Mouse (Mus musculus): ENCODE results near the gene Cacna1d. TPM values are rescaled to one million over a fixed set of nuclear protein-coding genes. Genes with fewer than 3 reads are reported as not detected.

Gene Cacna1d
- polyA plus RNA-seq, 1 experiment from 2014 or later: 2.2 TPM

DNA sequence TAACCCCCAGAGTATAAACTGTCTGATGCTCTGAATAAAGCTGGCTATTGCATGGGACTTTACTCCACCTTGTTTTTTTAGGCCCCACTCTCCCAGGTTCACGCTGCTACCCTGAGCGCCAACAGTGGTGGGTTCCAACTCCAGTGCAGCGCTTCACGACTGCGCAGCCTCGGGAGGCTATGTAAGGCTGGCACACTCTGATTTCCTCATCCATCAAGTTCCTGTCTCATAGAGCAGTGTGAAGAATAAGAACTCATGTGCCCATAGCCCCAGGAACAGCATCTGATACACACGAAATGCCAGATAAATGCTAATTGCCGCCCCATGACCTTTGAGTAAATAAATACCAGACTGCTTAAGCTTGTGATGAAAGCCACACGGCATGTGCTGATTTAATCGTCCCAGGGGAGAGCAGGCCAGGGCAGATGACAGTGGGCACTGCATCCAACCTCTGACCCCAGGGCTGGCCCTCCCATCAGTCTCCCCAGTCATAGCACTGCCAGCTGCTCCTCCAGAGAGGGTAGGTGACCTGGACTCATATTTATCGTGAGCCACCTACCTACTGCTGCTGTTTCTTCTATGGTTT is 352.8 kb downstream of the Cacna1d start:
- no peaks in the 10 kb centered on the region for H3K9me3 ChIP-seq (ENCODE audit: control insufficient read depth, low read length)
- ATAC-seq (ENCODE audit: low FRiP score, low TSS enrichment) (no peak), DNase-seq (ENCODE audit: low spot score) (no peak)
- H3K4me1 ChIP-seq (replicated peaks; ENCODE audit: control insufficient read depth, insufficient read depth): no peaks in the 10 kb centered on the region
- no peak overlapping the region for H3K4me3 ChIP-seq (ENCODE audit: low read depth, low read length)
- WGBS: 42% methylated on average over 11 of the region's 11 CpGs
- no peak overlapping the region for H3K27ac ChIP-seq (replicated peaks)
- TF ChIP-seq EP300 (optimal IDR thresholded peaks at IDR 0.05): no peak
- TF ChIP-seq CTCF (IDR thresholded peaks at IDR 0.05; ENCODE audit: low read depth): no peak
- H3K4me2 ChIP-seq (replicated peaks; ENCODE audit: low read depth): no peak overlapping the region
- no peaks in the 10 kb centered on the region for H3K27me3 ChIP-seq (ENCODE audit: control insufficient read depth, insufficient read depth, low read length)
- H3K36me3 ChIP-seq (ENCODE audit: control insufficient read depth, insufficient read depth, low read length): no peaks in the 10 kb centered on the region
- no peak overlapping the region for H3K9ac ChIP-seq (ENCODE audit: low read length)

DNA sequence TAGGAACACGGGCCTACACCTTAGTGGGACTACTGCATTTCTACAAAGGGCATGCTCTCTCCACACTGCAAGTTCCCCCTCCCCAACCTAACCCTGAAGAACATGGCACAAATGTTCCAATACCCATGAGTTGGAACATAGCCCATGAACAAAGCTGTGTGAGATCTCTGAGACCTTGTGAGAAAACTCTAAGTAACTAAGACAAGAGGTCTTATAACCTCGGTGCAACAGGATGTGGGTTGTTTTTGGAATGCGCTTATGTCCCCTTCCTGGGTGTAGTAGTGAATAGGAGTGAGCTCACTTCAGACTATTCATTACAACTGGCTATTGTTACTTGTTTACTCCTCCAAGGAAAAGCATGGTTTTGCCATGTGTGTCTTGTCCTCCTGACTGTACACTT is 353.3 kb downstream of the Cacna1d start:
- H3K9me3 ChIP-seq (ENCODE audit: control insufficient read depth, low read length): no peaks in the 10 kb centered on the region
- no peak overlapping the region for H3K9ac ChIP-seq (ENCODE audit: low read length)
- H3K4me2 ChIP-seq (replicated peaks; ENCODE audit: low read depth): no peak overlapping the region
- no peaks in the 10 kb centered on the region for H3K36me3 ChIP-seq (ENCODE audit: control insufficient read depth, insufficient read depth, low read length)
- TF ChIP-seq EP300 (optimal IDR thresholded peaks at IDR 0.05) (no peak), CTCF (IDR thresholded peaks at IDR 0.05; ENCODE audit: low read depth) (no peak)
- no peak overlapping the region for H3K4me3 ChIP-seq (ENCODE audit: low read depth, low read length)
- WGBS: 71% methylated on average over 3 of the region's 3 CpGs
- ATAC-seq (ENCODE audit: low FRiP score, low TSS enrichment): no peak
- H3K27me3 ChIP-seq (ENCODE audit: control insufficient read depth, insufficient read depth, low read length): no peaks in the 10 kb centered on the region
- H3K4me1 ChIP-seq (replicated peaks; ENCODE audit: control insufficient read depth, insufficient read depth): no peaks in the 10 kb centered on the region
- DNase-seq (ENCODE audit: low spot score): no peak
- no peak overlapping the region for H3K27ac ChIP-seq (replicated peaks)

DNA sequence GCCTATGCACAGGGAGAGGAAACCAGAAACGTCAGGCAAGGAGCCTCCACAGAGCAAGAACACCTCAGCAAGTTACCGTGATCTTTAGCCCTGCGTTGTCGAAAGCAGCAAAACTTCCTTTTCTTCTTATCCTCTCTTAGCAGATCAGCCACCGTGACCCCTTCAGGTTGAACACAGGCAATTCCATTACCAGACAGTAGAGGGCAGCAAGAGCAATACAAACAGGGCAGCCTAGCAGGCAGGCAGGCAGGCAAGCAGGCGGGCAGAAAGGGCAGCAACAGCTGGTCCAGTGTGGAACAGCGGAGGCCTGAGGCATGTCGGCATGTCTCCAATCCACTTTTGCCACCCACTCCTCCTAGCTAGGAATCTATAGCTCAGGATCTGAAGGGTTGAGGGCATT is 354.3 kb downstream of the Cacna1d start:
- DNase-seq (ENCODE audit: low spot score) (peak; percentile 84), ATAC-seq (ENCODE audit: low FRiP score, low TSS enrichment) (peak; percentile 83)
- 11% methylated on average over 8 of the region's 8 CpGs for WGBS
- TF ChIP-seq CTCF (IDR thresholded peaks at IDR 0.05; ENCODE audit: low read depth) (peak; percentile 99), EP300 (optimal IDR thresholded peaks at IDR 0.05) (no peak)
- H3K9ac ChIP-seq (ENCODE audit: low read length): no peak overlapping the region
- no peaks in the 10 kb centered on the region for H3K9me3 ChIP-seq (ENCODE audit: control insufficient read depth, low read length)
- H3K4me1 ChIP-seq (replicated peaks; ENCODE audit: control insufficient read depth, insufficient read depth): no peaks in the 10 kb centered on the region
- H3K27me3 ChIP-seq (ENCODE audit: control insufficient read depth, insufficient read depth, low read length): no peaks in the 10 kb centered on the region
- no peaks in the 10 kb centered on the region for H3K36me3 ChIP-seq (ENCODE audit: control insufficient read depth, insufficient read depth, low read length)
- no peak overlapping the region for H3K4me2 ChIP-seq (replicated peaks; ENCODE audit: low read depth)
- H3K4me3 ChIP-seq (ENCODE audit: low read depth, low read length): no peak overlapping the region
- no peak overlapping the region for H3K27ac ChIP-seq (replicated peaks)

DNA sequence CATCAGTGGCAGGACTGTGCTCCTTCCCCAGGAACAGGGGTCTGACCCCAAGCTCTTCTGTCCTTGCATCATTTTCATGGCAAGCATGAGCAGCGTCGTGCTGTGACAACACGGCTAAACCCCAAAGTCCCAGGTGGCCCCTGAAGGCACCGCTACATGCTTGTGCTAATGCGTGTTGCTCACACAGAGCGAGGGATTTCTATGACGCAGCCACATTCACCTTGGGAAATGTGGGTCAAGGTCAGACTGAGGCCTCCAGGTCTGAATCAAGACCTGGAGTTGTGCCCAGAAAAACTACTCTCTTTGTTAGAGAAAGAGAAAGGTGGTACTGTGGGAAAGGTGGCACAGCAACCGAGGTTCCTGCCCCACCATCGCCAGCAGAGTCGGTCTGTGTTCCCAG is 355.9 kb downstream of the Cacna1d start:
- Histone ChIP-seq H3K4me3 (ENCODE audit: low read depth, low read length) (no peak overlapping the region), H3K36me3 (ENCODE audit: control insufficient read depth, insufficient read depth, low read length) (no peaks in the 10 kb centered on the region), H3K27me3 (ENCODE audit: control insufficient read depth, insufficient read depth, low read length) (no peaks in the 10 kb centered on the region), H3K9ac (ENCODE audit: low read length) (no peak overlapping the region), H3K4me2 (replicated peaks; ENCODE audit: low read depth) (no peak overlapping the region), H3K27ac (replicated peaks) (no peak overlapping the region), H3K9me3 (ENCODE audit: control insufficient read depth, low read length) (no peaks in the 10 kb centered on the region), H3K4me1 (replicated peaks; ENCODE audit: control insufficient read depth, insufficient read depth) (no peaks in the 10 kb centered on the region)
- no peak for DNase-seq (ENCODE audit: low spot score)
- ATAC-seq (ENCODE audit: low FRiP score, low TSS enrichment): no peak
- 87% methylated on average over 10 of the region's 10 CpGs for WGBS
- TF ChIP-seq EP300 (optimal IDR thresholded peaks at IDR 0.05): no peak
- TF ChIP-seq CTCF (IDR thresholded peaks at IDR 0.05; ENCODE audit: low read depth): no peak

DNA sequence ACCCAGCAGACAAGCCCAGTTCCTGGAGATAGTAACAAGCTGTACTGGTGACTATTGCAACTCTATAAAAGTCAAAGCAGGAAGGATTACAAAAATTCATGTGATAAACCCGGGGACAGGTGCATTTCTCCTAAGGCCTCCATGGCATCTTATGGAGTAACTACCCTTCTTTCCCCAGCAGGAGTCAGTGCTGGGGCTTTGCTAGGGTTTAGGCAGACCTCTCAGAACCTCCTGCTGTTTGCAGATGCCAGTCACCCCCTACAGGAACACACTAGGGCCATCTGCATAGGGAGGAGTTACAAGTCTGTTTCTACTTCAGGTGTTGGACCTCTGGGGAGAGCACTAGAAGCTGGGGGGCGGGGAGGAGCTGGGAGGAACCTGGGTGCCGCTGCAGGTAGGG is 357.6 kb downstream of the Cacna1d start:
- ATAC-seq (ENCODE audit: low FRiP score, low TSS enrichment): no peak
- TF ChIP-seq CTCF (IDR thresholded peaks at IDR 0.05; ENCODE audit: low read depth) (peak; percentile 64), EP300 (optimal IDR thresholded peaks at IDR 0.05) (no peak)
- no peak overlapping the region for H3K9ac ChIP-seq (ENCODE audit: low read length)
- DNase-seq (ENCODE audit: low spot score): no peak
- WGBS: 50% methylated on average over 3 of the region's 3 CpGs
- no peak overlapping the region for H3K4me3 ChIP-seq (ENCODE audit: low read depth, low read length)
- H3K4me1 ChIP-seq (replicated peaks; ENCODE audit: control insufficient read depth, insufficient read depth): no peaks in the 10 kb centered on the region
- H3K4me2 ChIP-seq (replicated peaks; ENCODE audit: low read depth): no peak overlapping the region
- no peak overlapping the region for H3K27ac ChIP-seq (replicated peaks)
- H3K9me3 ChIP-seq (ENCODE audit: control insufficient read depth, low read length): no peaks in the 10 kb centered on the region
- H3K36me3 ChIP-seq (ENCODE audit: control insufficient read depth, insufficient read depth, low read length): no peaks in the 10 kb centered on the region
- no peaks in the 10 kb centered on the region for H3K27me3 ChIP-seq (ENCODE audit: control insufficient read depth, insufficient read depth, low read length)

DNA sequence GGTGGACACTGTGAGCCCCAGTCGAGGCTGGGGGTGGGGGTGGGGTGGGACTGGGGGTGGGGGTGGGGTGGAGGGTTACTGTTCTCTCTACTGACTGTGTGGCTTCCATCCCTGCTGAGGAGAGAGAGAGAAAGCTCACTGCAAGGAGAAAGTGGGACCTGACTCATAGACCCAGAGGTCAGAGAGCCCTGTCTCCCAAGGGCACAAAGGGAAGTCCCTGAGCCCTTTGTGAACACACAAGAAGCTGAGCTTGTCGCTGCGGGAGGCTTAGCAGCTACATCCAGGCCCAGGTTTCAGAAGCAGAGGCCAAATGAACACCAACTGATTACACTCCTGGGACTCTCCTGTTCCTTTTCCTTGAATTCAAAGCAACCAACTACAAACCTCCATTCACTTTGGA is 360.0 kb downstream of the Cacna1d start:
- no peaks in the 10 kb centered on the region for H3K27me3 ChIP-seq (ENCODE audit: control insufficient read depth, insufficient read depth, low read length)
- ATAC-seq (ENCODE audit: low FRiP score, low TSS enrichment) (no peak), DNase-seq (ENCODE audit: low spot score) (no peak)
- H3K27ac ChIP-seq (replicated peaks): no peak overlapping the region
- no peak for TF ChIP-seq CTCF (IDR thresholded peaks at IDR 0.05; ENCODE audit: low read depth)
- TF ChIP-seq EP300 (optimal IDR thresholded peaks at IDR 0.05): no peak
- H3K36me3 ChIP-seq (ENCODE audit: control insufficient read depth, insufficient read depth, low read length): no peaks in the 10 kb centered on the region
- H3K4me1 ChIP-seq (replicated peaks; ENCODE audit: control insufficient read depth, insufficient read depth): no peaks in the 10 kb centered on the region
- no peaks in the 10 kb centered on the region for H3K9me3 ChIP-seq (ENCODE audit: control insufficient read depth, low read length)
- no peak overlapping the region for H3K4me2 ChIP-seq (replicated peaks; ENCODE audit: low read depth)
- H3K4me3 ChIP-seq (ENCODE audit: low read depth, low read length): no peak overlapping the region
- 33% methylated on average over 3 of the region's 3 CpGs for WGBS
- H3K9ac ChIP-seq (ENCODE audit: low read length): no peak overlapping the region

Measured in stomach, postnatal 0 days (tissue).